Mouse (Mus musculus) gastrocnemius, postnatal 14 days (tissue): Measurements from ENCODE around the gene Mamdc2. TPM values are rescaled to one million over a fixed set of nuclear protein-coding genes. Genes with fewer than 3 reads are reported as not detected.
A peak's percentile ranks its signal among the peaks of the same experiment; 100 is the strongest.

ENCODE experiments used
- DNase-seq: peaks from one replicate; pipeline ENCODE4 v3.0.0; 2021; ENCODE audit warnings: mixed read lengths
- intact Hi-C: fragments of 180-260 bp; cut with DNase I; formaldehyde crosslinking; loops from one replicate; pipeline ENCODE4 v1.15.1; 2025; ENCODE audit warnings: low total_unique reads
- total RNA-seq, 2 experiments: library from RNA; stranded (reverse); gene quantifications; 2 replicates each; pipeline ENCODE4 v1.2.3; 2021

Mamdc2 gene
- total RNA-seq, 2 experiments from 2014 or later, result 2.4 to 2.5 TPM

DNA sequence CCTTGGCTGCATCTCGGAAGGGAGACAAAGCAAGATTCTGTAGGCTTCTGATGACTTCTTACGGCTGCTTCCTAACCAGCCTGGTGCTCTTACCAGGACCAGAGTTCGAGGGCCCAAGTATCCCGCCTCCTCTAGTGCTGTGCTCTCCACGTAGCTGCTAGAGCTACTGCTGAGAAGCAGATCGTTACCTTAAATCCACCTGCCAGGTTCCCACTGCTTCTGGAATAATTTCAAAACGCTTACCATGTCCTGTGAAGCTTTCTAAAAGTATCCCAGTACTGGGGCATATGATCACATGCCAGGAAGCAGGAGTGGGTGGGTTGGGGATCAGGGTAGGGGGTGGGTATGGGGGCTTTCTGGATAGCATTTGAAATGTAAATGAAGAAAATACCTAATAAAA is 141.6 kb downstream of the Mamdc2 start:
- intact Hi-C loops, result no loop called here
- no peak for DNase-seq

- intact Hi-C loops, result no loop called here
- DNase-seq, result no peak
Observed at GRCm38 (mm10) chr19:23299987-23300386, 148.3 kb downstream of the Mamdc2 start.

DNA sequence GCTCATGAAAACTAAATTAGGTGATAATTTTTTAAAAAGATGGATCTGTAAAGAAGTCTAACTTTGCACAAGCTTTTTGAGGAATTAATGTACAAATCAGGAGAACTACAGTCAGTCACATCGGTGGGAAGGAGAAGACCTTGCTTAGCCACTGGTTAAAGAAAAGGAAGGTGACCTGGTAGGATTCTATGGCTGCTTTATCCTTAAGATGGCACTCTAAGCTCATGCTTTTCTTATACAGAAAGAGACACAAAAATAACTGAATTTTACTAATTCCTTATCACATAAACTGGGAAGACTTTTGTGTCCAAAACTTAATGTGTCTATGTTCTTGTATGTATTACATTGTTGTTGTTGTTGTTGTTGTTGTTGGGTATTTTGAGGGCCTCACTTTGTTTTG is 149.3 kb downstream of the Mamdc2 start:
- no peak for DNase-seq
- intact Hi-C loops, result no loop called here

DNA sequence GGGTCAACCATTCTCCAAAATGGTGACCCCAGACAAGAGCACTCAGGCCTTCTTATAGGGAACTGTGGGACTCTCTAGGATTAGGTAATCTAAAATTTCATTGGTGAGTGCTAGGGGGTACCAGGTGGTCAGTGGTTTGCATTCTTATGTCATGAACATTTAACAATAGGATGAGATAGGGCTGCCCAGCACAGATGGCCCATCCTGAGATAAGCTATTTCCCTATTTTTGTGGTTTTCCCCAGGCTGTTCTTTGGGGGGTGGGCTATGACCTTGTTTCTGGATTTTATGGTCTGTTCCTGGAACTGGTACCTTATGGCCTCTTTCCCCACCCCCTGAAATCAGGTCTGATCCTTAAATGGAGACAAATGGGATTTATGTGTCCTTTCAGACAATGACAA is 151.1 kb downstream of the Mamdc2 start:
- DNase-seq, result no peak
- intact Hi-C loops, result no loop called here

- intact Hi-C loops, result no loop called here
- no peak for DNase-seq
Observed at GRCm38 (mm10) chr19:23289251-23289650, 159.0 kb downstream of the Mamdc2 start.

DNA sequence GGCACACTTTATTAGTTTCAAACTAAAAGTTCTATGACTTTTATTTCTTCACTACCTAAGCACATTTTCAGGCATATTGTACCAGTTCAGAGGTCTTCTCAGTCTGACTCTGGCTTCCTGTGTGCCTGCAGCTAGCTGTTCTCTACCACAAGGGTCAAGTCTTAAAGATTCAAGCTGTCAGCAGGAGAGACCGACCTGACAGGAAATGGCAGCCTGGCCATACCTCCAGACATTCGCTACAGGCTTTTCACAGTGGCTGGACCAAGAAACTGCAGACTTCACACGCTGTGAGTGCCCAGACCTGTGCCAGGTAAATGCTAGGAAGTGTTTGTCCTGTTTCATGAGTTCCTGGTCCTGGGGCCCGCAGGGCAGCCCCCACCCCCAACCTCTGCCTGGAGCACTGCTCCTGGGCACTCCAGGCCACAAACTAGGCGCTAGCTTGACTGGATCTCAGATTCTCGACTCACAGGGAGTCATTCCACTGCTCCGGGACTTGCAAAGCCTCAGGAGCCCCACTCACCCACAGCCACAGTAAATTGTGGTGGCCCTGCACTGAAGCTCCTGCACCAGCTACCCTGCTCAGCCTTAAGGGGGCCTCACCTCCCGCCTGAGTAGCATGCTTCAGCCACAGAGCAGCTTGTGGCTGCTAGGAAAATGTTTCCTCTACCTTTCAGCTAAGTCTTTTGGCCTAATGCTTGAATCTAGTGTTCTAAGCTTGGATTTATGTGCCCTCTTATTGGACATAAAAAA is 166.2 kb downstream of the Mamdc2 start:
- intact Hi-C loops, result no loop called here
- no peak for DNase-seq

GRCm38 (mm10) chr19:23274054-23274724 is 174.1 kb downstream of the Mamdc2 start:
- intact Hi-C loops, result no loop called here
- DNase-seq, result no peak

DNA sequence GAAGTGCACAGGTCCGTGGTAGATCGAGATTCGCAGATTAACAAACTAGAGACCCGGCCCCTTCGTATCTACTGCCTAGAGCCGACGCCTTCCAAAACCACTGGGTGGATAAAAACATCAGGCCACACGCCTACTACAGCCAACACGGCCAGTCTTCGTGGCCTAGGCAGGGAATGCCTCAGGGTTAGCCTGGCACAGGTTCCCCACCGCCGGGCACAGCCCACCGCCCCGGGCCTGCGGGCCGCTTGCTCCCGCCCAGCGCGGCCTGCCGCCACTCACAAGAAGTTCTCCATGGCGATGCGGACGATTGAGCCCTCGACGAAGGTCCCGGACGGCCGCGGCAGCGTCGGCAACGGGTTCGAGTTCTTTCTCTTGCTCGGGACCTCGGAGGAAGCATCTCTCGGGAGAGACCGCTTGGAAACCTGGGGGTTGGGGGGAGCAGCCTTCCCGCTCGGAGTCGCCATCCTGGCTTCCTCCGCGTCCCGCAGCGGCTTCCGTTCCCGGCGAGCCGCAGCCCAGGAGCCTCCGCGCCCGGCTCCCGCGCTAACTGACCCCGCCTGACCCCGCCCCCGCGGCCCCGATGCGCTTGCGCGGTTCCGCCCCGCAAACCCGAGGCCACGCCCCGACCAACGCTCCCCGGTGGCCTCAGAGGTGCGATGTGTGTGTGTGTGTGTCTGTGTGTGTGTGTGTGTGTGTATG is 174.7 kb downstream of the Mamdc2 start, which contains the start of gene Smc5:
Gene Smc5, minus strand, starts transcription at position 543 of the 699 bp plus-strand sequence.
- peak; percentile 91 for DNase-seq
- intact Hi-C loops, result no loop called here

DNA sequence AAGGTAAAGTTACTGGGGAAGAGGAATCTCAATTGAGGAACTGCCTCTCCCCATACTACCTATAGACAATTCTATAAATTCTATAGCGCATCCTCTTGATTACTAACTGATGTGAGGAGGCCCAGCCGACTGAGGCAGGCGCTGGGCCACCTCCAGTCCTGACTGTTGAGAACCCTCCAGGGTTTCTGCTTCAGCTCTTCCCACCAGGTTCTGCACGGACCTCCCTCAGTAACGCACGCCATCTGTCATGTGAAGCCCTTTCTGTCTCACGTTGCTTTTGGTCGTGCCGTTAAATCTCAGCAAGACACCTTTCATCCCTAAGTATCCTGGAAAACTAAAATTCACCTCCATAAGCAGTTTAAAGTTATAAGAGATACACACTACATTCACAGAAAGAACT is 191.5 kb downstream of the Mamdc2 start:
- intact Hi-C loops, result no loop called here
- no peak for DNase-seq

Other genes with a start within 250 kb of the Mamdc2 start
- 10 to 100 TPM; 12.5 to 13.3 TPM for gene Smc5, start 174.5 kb downstream of the Mamdc2 start, total RNA-seq
- not detected for gene 1700028P14Rik, start 204.4 kb upstream of the Mamdc2 start, total RNA-seq
- 10 to 100 TPM; 13.8 to 18.4 TPM for gene Ptar1, start 239.0 kb upstream of the Mamdc2 start, total RNA-seq